In the genomic region with DNA sequence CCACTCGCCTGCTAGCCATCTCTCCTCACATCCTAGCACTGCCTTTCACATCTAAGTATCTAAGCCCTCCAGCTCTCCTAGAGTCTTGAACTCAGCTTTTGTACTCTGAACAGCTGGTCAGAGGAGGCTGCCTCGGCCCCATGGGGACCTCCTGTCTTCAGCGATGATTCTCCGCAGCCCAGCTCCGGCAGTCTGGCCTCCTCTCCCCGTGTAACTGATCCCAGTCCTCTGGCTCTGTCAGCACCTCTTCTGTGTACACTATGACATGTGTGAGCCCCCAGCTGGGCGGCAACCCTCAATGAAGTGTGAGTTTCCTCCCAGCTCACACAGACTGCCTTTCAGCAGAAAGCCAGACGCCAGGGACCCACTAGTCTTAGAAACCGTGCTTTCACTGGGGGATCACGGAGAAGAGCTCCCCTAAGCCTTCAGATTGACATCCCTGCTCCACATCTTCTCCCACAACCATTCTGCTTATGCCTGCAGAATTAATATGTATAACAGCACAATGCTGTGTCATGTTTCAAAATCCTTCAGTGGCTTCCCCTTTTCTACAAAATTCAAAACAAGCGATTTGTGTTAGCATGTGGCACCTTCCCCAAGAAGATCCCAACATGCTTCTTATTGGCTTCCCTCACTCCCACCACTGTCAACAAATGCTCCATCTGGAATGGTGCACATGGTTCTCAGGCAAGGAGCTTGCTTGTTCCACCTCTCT, we compare ENCODE assay signal across 9 mouse cellular contexts. TPM values are rescaled to one million over a fixed set of nuclear protein-coding genes. Genes with fewer than 3 reads are reported as not detected.
A peak's percentile ranks its signal among the peaks of the same experiment; 100 is the strongest.
DNase-seq lines count a peak whose midpoint lies in the region; ATAC-seq and TF ChIP-seq lines count a peak whose summit lies in the region.
"Had no signal": no experiment of that assay in that cellular context is flagged by ENCODE, and none has a peak within 500 bp of the region (broad histone marks: within the 10 kb centered on the region; RNA-seq: fewer than 3 reads in every experiment).

No protein-coding gene starts in this region.

- H3K9me3 ChIP-seq in hindbrain, embryonic 11.5 days (ENCODE audit: control insufficient read depth, low read length): no peaks in the 10 kb centered on the region
- no peaks in the 10 kb centered on the region for H3K9me3 ChIP-seq in hindbrain, embryonic 12.5 days (replicated peaks)
- H3K9me3 ChIP-seq in limb, embryonic 12.5 days: no peaks in the 10 kb centered on the region

- DNase-seq in hindbrain, embryonic 11.5 days (ENCODE audit: low spot score): peak; percentile 42
- DNase-seq in gastrocnemius, postnatal 36 days: peak; percentile 56
- DNase-seq in natural killer cell, adult 2 months (ENCODE audit: low spot score in 2 of 2): no peak
- no peak for DNase-seq in spleen, postnatal 4 days (ENCODE audit: low spot score in 2 of 2)
- DNase-seq in thymus, postnatal 0 days (ENCODE audit: low spot score): no peak

- H3K4me2 ChIP-seq in hindbrain, embryonic 11.5 days (replicated peaks; ENCODE audit: low read depth, low read length): no peak overlapping the region
- no peak overlapping the region for H3K4me2 ChIP-seq in hindbrain, embryonic 12.5 days (replicated peaks)
- H3K4me2 ChIP-seq in limb, embryonic 12.5 days: no peak overlapping the region

- ATAC-seq in hindbrain, embryonic 11.5 days (ENCODE audit: low FRiP score): no peak
- ATAC-seq in hindbrain, embryonic 12.5 days (ENCODE audit: low FRiP score): no peak
- ATAC-seq in limb, embryonic 12.5 days (ENCODE audit: insufficient number of reproducible peaks, insufficient read depth, low FRiP score, low TSS enrichment, low read depth): peak; percentile 54

- TF ChIP-seq POLR2A in bone marrow, adult 2 months (IDR thresholded peaks at IDR 0.05; ENCODE audit: borderline replicate concordance, control insufficient read depth, low read depth, low read length): no peak

- H3K27ac ChIP-seq in hindbrain, embryonic 11.5 days (ENCODE audit: low read depth, low read length): peak overlapping the region; percentile 24; the same call in 1 of the 2 replicates
- no peak overlapping the region for H3K27ac ChIP-seq in hindbrain, embryonic 12.5 days
- H3K27ac ChIP-seq in bone marrow, adult 2 months (ENCODE audit: control insufficient read depth, insufficient read depth, low read depth, low read length, poor library complexity): 0 out of 2 replicates have a peak overlapping the region, but pooled peaks have one; percentile 17
- H3K27ac ChIP-seq in limb, embryonic 12.5 days: peak overlapping the region; percentile 67

- no peak for TF ChIP-seq CTCF in bone marrow, adult 2 months (IDR thresholded peaks at IDR 0.05; ENCODE audit: control insufficient read depth, insufficient read depth, low read length)

- H3K4me1 ChIP-seq in hindbrain, embryonic 11.5 days (replicated peaks; ENCODE audit: control insufficient read depth, insufficient read depth, low read length): no peaks in the 10 kb centered on the region
- peaks cover 12% of the 10 kb centered on the region for H3K4me1 ChIP-seq in hindbrain, embryonic 12.5 days
- no peaks in the 10 kb centered on the region; the same call in 1 of the 2 replicates for H3K4me1 ChIP-seq in bone marrow, adult 2 months (ENCODE audit: control insufficient read depth, insufficient read depth, low read length)
- peaks cover 40% of the 10 kb centered on the region for H3K4me1 ChIP-seq in limb, embryonic 12.5 days (replicated peaks)

- H3K4me3 ChIP-seq in hindbrain, embryonic 11.5 days (ENCODE audit: low read depth, low read length): no peak overlapping the region
- no peak overlapping the region for H3K4me3 ChIP-seq in hindbrain, embryonic 12.5 days
- no peak overlapping the region for H3K4me3 ChIP-seq in bone marrow, adult 2 months (replicated peaks; ENCODE audit: control insufficient read depth, low read depth, low read length)
- no peak overlapping the region for H3K4me3 ChIP-seq in limb, embryonic 12.5 days (replicated peaks)
- H3K4me3 ChIP-seq: erythroblast, embryonic 14.5 days had no signal

- 61% methylated on average over 11 of the region's 11 CpGs for WGBS in hindbrain, embryonic 11.5 days
- 45% methylated on average over 11 of the region's 11 CpGs for WGBS in hindbrain, embryonic 12.5 days
- WGBS in bone marrow, adult 2 months: 54% methylated on average over 11 of the region's 11 CpGs
- WGBS in limb, embryonic 12.5 days: 34% methylated on average over 11 of the region's 11 CpGs

- H3K36me3 ChIP-seq in hindbrain, embryonic 11.5 days (ENCODE audit: control insufficient read depth, insufficient read depth, low read length): no peaks in the 10 kb centered on the region
- no peaks in the 10 kb centered on the region for H3K36me3 ChIP-seq in hindbrain, embryonic 12.5 days
- H3K36me3 ChIP-seq in limb, embryonic 12.5 days: no peaks in the 10 kb centered on the region

- H3K27me3 ChIP-seq in hindbrain, embryonic 11.5 days (ENCODE audit: control insufficient read depth, insufficient read depth, low read length): no peaks in the 10 kb centered on the region
- H3K27me3 ChIP-seq in hindbrain, embryonic 12.5 days: 0 out of 2 replicates have a peak, but pooled peaks cover 4% of the 10 kb centered on the region
- 0 out of 2 replicates have a peak, but pooled peaks cover 3% of the 10 kb centered on the region for H3K27me3 ChIP-seq in limb, embryonic 12.5 days

- intact Hi-C loops in gastrocnemius, postnatal 36 days (cut with DNase I): no loop called here

- H3K9ac ChIP-seq in hindbrain, embryonic 11.5 days (ENCODE audit: low read depth, low read length): no peak overlapping the region
- no peak overlapping the region for H3K9ac ChIP-seq in hindbrain, embryonic 12.5 days
- peak overlapping the region; percentile 31; the same call in 1 of the 2 replicates for H3K9ac ChIP-seq in limb, embryonic 12.5 days (replicated peaks)

RNA-seq across cellular contexts. Expression of a gene that starts 15.8 kb away (rescaled TPM):
- 66.0 and 67.5 TPM in 2 replicates for polyA plus RNA-seq in hindbrain, embryonic 11.5 days (2014; fragmentation: Nextera tagmentation; extraction: Ambion mirVana)
- 41.9 and 45.0 TPM in 2 replicates for polyA plus RNA-seq in hindbrain, embryonic 12.5 days (2016; fragmentation: Nextera tagmentation; extraction: Ambion mirVana)
- 15.0 and 17.0 TPM in 2 replicates for polyA plus RNA-seq in bone marrow, adult 2 months (2011; ENCODE audit: insufficient read depth, insufficient read length, low replicate concordance, missing spikeins)
- 10 to 100 TPM; 16.0 to 16.5 TPM for total RNA-seq in gastrocnemius, postnatal 36 days (2021)
- polyA plus RNA-seq in limb, embryonic 12.5 days (2016; fragmentation: Nextera tagmentation; extraction: Ambion mirVana): 28.4 and 37.1 TPM in 2 replicates
- 12.6 and 14.9 TPM in 2 replicates for polyA plus RNA-seq in thymus, postnatal 0 days (2015; fragmentation: Nextera tagmentation; extraction: Ambion mirVana)

RNA-seq across cellular contexts. Expression of a gene that starts 30.5 kb away (rescaled TPM):
- polyA plus RNA-seq in hindbrain, embryonic 11.5 days (2014; fragmentation: Nextera tagmentation; extraction: Ambion mirVana): 71.6 and 88.1 TPM in 2 replicates
- 73.1 and 78.2 TPM in 2 replicates for polyA plus RNA-seq in hindbrain, embryonic 12.5 days (2016; fragmentation: Nextera tagmentation; extraction: Ambion mirVana)
- 8.2 and 9.0 TPM in 2 replicates for polyA plus RNA-seq in bone marrow, adult 2 months (2011; ENCODE audit: insufficient read depth, insufficient read length, low replicate concordance, missing spikeins)
- total RNA-seq in gastrocnemius, postnatal 36 days (2021): 100 to 1,000 TPM in 1 of 2 experiments, 10 to 100 TPM in 1; 97.7 to 113 TPM
- 85.5 and 89.9 TPM in 2 replicates for polyA plus RNA-seq in limb, embryonic 12.5 days (2016; fragmentation: Nextera tagmentation; extraction: Ambion mirVana)
- polyA plus RNA-seq in thymus, postnatal 0 days (2015; fragmentation: Nextera tagmentation; extraction: Ambion mirVana): 42.1 and 47.1 TPM in 2 replicates

Comparison
In these comparisons a context has a peak if more than half of its experiments do, and no peak if none do; other contexts are left out.
1. DNase-seq: peak in hindbrain, embryonic 11.5 days (single experiment) and gastrocnemius, postnatal 36 days (2 of 2); none in natural killer cell, adult 2 months (0 of 2), spleen, postnatal 4 days (0 of 2) and thymus, postnatal 0 days (single experiment).